Mouse (Mus musculus) c-Kit-positive CD71-negative TER-119-negative erythroid progenitor cells, embryonic 14.5 days (primary cell): ENCODE measurements around the gene Olfr1106.

Source experiments
- DNase-seq: peaks from one replicate; pipeline ENCODE4 v3.0.0-alpha.2; 2013; ENCODE audit warnings: low read depth

The Olfr1106 gene

DNA sequence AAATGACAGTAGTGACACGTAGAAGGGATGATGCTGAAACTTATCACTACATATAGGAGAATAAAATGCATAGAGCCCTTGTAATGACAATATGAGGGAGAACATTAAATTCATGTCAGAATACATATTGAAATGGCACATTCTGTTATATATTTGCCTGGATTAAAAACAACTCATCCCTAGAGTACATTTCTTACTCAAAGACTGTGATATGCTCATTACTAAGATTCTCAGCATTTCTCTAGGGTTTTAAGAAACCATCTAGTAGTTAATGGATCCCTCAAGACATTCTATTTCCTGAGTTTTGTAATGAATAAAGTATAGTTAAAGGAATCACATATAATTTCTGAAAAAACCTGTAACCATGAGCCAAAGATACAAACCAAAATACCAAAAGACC is at the start of gene Olfr1106:
Gene Olfr1106 (minus strand): TSS at position 101 of the 400 bp plus-strand sequence.
- DNase-seq = no peak

DNA sequence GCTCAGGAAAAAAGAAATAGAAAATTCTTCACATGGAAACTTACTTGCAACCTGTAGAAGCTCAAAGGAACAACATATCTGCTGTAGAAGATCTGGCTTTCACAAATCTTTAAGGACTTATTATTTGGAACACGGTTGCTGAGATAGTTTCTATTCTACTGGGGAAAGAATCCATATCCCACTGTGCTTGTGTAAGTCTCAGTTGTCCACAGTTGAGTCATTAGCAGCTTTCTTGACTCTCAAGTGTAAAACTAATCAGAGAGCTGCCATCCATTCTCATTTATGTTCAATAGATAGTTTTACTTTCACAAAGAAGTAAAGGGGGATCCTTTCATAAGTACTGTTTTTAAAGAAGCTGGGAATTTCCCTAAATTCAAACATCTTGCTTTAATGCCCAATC is 43.8 kb upstream of the Olfr1106 start, which contains the start of gene Olfr1109:
Gene Olfr1109 (minus strand): TSS at position 101 of the 400 bp plus-strand sequence.
- no peak for DNase-seq

DNA sequence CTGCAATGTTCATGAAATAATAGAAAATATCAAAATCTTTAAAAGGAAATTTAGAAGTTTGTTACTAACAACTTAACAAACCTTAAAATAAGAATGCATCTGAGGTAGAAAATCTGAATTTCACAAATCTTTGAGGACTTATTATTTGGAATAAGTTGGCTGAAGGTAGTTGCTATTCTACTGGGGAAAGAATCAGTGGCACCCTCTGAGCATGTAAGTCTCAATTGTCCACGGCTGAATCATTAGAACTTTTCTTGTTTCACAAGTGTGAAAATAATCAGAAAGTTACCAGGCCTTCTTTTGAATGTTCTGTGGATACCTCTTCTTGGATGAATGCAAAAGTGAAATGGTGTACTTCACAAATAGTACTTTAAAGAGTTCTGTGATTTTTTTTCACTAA is 23.6 kb upstream of the Olfr1106 start, which contains the start of gene Olfr1107:
Gene Olfr1107 (minus strand): TSS at position 101 of the 400 bp plus-strand sequence.
- DNase-seq = no peak

DNA sequence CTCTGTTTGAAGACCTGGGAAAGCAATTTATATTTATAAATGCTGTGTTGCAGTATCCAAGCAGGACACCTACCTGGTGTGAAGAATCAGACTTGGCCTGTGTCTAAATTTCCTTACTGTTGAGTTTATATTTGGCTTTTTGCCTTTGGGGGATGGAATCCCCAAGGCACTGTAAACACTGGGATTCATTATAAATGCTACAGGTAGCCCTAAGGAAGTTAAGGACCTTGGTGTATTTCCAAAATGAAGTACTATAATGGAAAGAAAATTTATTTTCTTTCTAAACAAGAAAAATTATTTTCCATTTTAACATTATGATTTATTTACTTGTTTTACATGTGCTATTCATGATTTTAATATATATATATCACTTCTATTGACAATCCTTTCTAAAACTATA is 15.6 kb downstream of the Olfr1106 start, which contains the start of gene Olfr1105:
Gene Olfr1105 (minus strand): TSS at position 101 of the 400 bp plus-strand sequence.
- DNase-seq = no peak

DNA sequence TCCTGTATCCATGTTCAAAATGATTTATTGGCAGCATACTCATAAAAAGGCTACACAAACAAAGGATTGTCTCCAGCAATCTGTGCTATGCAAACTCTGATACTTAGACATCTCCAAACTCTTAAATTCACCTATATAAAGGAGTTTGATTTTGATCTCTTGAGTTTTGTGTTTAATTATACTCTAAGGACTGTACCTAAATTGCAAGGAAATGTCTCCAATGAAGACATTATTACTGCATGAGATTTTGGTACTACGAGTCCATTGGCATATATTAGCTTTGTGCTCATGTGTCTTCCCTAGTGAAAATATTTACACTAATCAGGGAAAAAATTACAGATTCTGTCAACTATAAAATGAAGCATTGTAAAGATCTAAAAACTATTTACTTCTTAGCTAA is 25.1 kb downstream of the Olfr1106 start, which contains the start of gene Olfr1104:
Gene Olfr1104 (minus strand): TSS at position 101 of the 400 bp plus-strand sequence.
- no peak for DNase-seq

DNA sequence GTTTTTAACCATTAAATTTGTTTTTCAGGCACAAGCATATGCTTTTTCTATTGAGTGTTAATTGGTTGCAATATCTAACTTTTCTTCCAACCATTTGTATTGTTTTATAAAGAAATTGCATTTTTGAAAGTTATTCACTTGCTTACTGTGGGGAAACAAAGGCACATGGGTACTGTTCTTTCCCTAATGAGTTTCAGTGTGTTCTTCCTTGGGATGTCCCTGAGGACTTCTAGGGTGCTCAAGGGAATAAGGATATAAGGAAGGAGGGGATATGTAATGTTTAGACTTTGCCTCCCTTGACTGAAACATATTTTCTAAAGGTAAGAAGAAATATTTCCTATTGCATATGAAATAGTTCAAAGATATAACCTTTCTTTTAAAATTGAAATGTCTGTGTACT is 54.0 kb downstream of the Olfr1106 start, which contains the start of gene Olfr1102:
Gene Olfr1102 (plus strand): TSS at position 301 of the 400 bp plus-strand sequence.
- DNase-seq = no peak
